Mouse (Mus musculus) intestine, postnatal 0 days (tissue): ENCODE measurements at regions not wholly inside any gene's neighbourhood (a gene's known extent, or its start where the extent isn't known, plus 50 kb on each side); places are given as distances from the start of the nearest gene placed in this dataset.

Source experiments
- ATAC-seq: fragments of 200-750 bp; cut with Nextera tagmentation; 2 replicates; pipeline ENCODE4 v1.8.0; 2017; ENCODE audit warnings: mild to moderate bottlenecking, moderate TSS enrichment, moderate library complexity
- H3K27ac ChIP-seq: fragments of 300-500 bp; sonication (generic); 2 replicates; pipeline ENCODE4 v1.5.1; 2014; ENCODE audit warnings: mild to moderate bottlenecking, low read depth, low read length, moderate library complexity
- H3K27me3 ChIP-seq: fragments of 300-500 bp; sonication (generic); replicated peaks from 2 replicates; pipeline ENCODE4 v1.6.1; 2014; ENCODE audit warnings: low read length, mixed read lengths; ENCODE audit not compliant: control insufficient read depth, insufficient read depth
- H3K36me3 ChIP-seq: fragments of 300-500 bp; sonication (generic); 2 replicates; pipeline ENCODE4 v1.6.1; 2014; ENCODE audit warnings: mild to moderate bottlenecking, moderate library complexity; ENCODE audit not compliant: control insufficient read depth, insufficient read depth
- H3K4me1 ChIP-seq: fragments of 300-500 bp; sonication (generic); replicated peaks from 2 replicates; pipeline ENCODE4 v1.6.1; 2014; ENCODE audit warnings: antibody characterized with exemption, low read length, mixed read lengths; ENCODE audit not compliant: control insufficient read depth, insufficient read depth
- H3K4me2 ChIP-seq: fragments of 300-500 bp; sonication (generic); replicated peaks from 2 replicates; pipeline ENCODE4 v1.6.1; 2014; ENCODE audit warnings: low read depth, mild to moderate bottlenecking, moderate library complexity
- H3K4me3 ChIP-seq: fragments of 300-500 bp; sonication (generic); 2 replicates; pipeline ENCODE4 v1.5.1; 2014; ENCODE audit warnings: low read depth, low read length
- H3K9ac ChIP-seq: fragments of 300-500 bp; sonication (generic); 2 replicates; pipeline ENCODE4 v1.6.1; 2014; ENCODE audit warnings: mild to moderate bottlenecking, low read depth, low read length
- H3K9me3 ChIP-seq: fragments of 300-500 bp; sonication (generic); 2 replicates; pipeline ENCODE4 v1.6.1; 2016; ENCODE audit warnings: mixed run types; ENCODE audit not compliant: control insufficient read depth
- CTCF ChIP-seq: sonication (generic); IDR thresholded peaks from 2 replicates; pipeline ENCODE4 v1.5.1; 2016; ENCODE audit warnings: low read depth, mild to moderate bottlenecking, control low read depth, antibody characterized with exemption, moderate library complexity
- WGBS: fragments of 180-500 bp; shearing (Covaris S2); extraction: QIAGEN DNeasy Blood & Tissue Kit; methylation state at CpG from one replicate; pipeline ENCODE4 v1.1.7; 2014; 5-methylcytosine and 5-hydroxymethylcytosine counted together

DNA sequence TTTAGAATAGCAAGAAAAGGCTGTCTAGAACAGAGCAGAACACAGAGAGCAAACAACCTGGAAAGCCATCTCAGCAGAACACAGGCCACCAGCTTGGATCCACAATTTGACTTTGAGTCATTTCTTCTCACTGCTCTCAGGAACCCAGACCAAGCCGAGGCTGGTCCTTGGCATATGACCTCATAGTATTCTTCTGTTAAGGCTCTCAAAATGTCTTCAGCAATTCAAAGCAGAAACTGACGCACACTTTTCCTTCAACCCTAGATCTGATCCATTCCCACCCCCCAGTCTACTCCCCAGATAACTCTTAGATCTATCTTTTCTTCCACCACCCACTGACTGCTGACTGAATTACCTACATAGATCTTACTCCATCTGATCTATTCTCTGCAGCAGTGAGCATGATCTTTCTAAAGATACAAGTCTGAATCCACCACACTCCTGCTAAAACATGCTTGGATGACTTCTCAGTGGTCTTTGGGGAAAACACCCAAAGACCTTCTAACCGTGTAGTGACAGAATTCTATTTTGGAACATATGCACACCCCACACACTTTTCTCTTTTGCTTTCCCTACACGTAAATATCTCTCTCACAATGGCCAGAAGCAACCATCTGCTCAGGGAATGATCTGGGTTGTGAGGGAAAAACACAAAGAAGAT is 88.6 kb downstream of the Tbx19 start:
- H3K9me3 ChIP-seq: no peaks in the 10 kb centered on the region
- TF ChIP-seq CTCF: no peak
- 86% methylated on average over 4 of the region's 4 CpGs for WGBS
- H3K27me3 ChIP-seq: no peaks in the 10 kb centered on the region
- H3K4me3 ChIP-seq: no peak overlapping the region
- H3K9ac ChIP-seq: no peak overlapping the region
- no peaks in the 10 kb centered on the region for H3K36me3 ChIP-seq
- no peak overlapping the region for H3K4me2 ChIP-seq
- ATAC-seq: no peak
- no peaks in the 10 kb centered on the region for H3K4me1 ChIP-seq
- H3K27ac ChIP-seq: no peak overlapping the region

GRCm38 (mm10) chr1:165064981-165065380 is 95.6 kb downstream of the Tbx19 start:
- TF ChIP-seq CTCF: no peak
- Histone ChIP-seq H3K4me2 (no peak overlapping the region), H3K4me3 (no peak overlapping the region), H3K27me3 (no peaks in the 10 kb centered on the region), H3K27ac (no peak overlapping the region), H3K9me3 (no peaks in the 10 kb centered on the region), H3K4me1 (no peaks in the 10 kb centered on the region), H3K9ac (no peak overlapping the region), H3K36me3 (no peaks in the 10 kb centered on the region)
- ATAC-seq: no peak
- 93% methylated on average over 5 of the region's 5 CpGs for WGBS

DNA sequence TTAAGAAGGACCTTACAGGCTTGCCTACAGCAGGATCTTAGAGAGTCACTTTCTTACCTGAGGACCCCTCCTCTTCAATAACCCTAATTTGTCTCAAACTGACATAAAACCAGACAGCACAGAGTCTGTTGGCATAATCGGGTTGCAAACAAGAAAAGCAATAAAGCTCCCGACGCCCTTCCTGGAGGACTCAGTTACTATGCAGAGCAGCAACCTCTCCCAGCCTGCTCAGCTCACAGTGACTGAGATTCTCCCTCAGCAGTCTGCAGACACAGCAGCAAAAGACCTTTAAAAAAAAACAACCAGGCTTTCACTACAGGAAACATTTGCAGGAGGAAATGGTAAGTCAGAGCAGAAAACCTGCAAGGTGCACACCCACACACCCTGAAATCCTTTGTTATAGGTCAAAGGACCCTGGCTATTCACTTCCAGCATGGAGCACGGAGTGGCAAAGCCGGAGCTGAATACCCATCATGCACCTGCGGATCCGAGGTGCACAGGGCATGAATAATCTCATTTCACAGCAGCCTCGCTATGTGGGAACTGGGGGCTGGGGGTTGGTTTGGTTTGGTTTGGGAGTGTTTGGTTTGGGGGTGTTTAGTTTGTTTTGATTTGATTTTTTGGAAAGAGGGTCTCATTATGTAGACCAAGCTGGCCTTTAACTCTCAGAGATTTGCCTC is 97.6 kb downstream of the Tbx19 start:
- no peak overlapping the region for H3K27ac ChIP-seq
- H3K9ac ChIP-seq: no peak overlapping the region
- no peaks in the 10 kb centered on the region for H3K27me3 ChIP-seq
- H3K9me3 ChIP-seq: no peaks in the 10 kb centered on the region
- H3K4me3 ChIP-seq: no peak overlapping the region
- 0 out of 2 replicates have a peak, but pooled peaks have one; percentile 36 for ATAC-seq
- WGBS: 31% methylated on average over 8 of the region's 8 CpGs
- no peak for TF ChIP-seq CTCF
- H3K4me1 ChIP-seq: no peaks in the 10 kb centered on the region
- H3K4me2 ChIP-seq: peak overlapping the region; percentile 4; the same call in 1 of the 2 replicates
- no peaks in the 10 kb centered on the region for H3K36me3 ChIP-seq

GRCm38 (mm10) chr1:165061420-165061819 is 99.2 kb downstream of the Tbx19 start:
- Histone ChIP-seq H3K4me2 (no peak overlapping the region), H3K9ac (no peak overlapping the region), H3K27ac (no peak overlapping the region), H3K9me3 (no peaks in the 10 kb centered on the region), H3K4me3 (no peak overlapping the region), H3K4me1 (no peaks in the 10 kb centered on the region), H3K36me3 (no peaks in the 10 kb centered on the region), H3K27me3 (no peaks in the 10 kb centered on the region)
- WGBS: 69% methylated on average over 3 of the region's 3 CpGs
- no peak for ATAC-seq
- TF ChIP-seq CTCF: no peak

GRCm38 (mm10) chr1:165054245-165054644 is 106.3 kb downstream of the Tbx19 start:
- no peak for ATAC-seq
- 74% methylated on average over 6 of the region's 6 CpGs for WGBS
- Histone ChIP-seq H3K4me3 (no peak overlapping the region), H3K27me3 (no peaks in the 10 kb centered on the region), H3K4me2 (no peak overlapping the region), H3K36me3 (no peaks in the 10 kb centered on the region), H3K4me1 (no peaks in the 10 kb centered on the region), H3K9me3 (no peaks in the 10 kb centered on the region), H3K9ac (no peak overlapping the region), H3K27ac (no peak overlapping the region)
- no peak for TF ChIP-seq CTCF

DNA sequence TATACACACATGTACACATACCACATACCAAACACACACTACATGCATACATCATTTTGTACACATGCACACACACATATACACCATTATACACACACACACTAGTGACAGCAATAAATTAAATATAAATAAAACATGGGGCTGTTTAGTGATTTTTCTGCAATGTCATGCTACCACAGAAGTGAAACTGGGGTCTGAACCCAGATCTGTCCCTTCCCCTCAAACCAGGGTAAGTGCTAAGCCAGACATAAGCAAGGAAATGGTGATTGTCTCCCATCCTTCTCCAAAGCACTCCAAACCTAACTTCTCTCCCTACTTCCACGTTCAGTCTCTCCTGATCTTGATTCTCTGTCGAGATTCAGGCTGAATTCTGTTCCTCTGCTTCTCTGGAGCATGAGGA is 109.3 kb downstream of the Tbx19 start:
- H3K4me2 ChIP-seq: no peak overlapping the region
- H3K9me3 ChIP-seq: no peaks in the 10 kb centered on the region
- WGBS: 61% methylated on average over 2 of the region's 2 CpGs
- H3K27ac ChIP-seq: no peak overlapping the region
- ATAC-seq: no peak
- H3K36me3 ChIP-seq: no peaks in the 10 kb centered on the region
- H3K4me1 ChIP-seq: no peaks in the 10 kb centered on the region
- H3K4me3 ChIP-seq: no peak overlapping the region
- H3K27me3 ChIP-seq: no peaks in the 10 kb centered on the region
- no peak for TF ChIP-seq CTCF
- no peak overlapping the region for H3K9ac ChIP-seq
